Mouse (Mus musculus) bone marrow, adult 2 months (tissue): ENCODE measurements around the gene Iqcf6.

Experiments
- CTCF ChIP-seq: fragments of 200-500 bp; IDR thresholded peaks from 2 replicates; pipeline ENCODE4 v1.5.1; 2011; ENCODE audit warnings: low read length, control low read depth; ENCODE audit not compliant: control insufficient read depth, insufficient read depth
- POLR2A ChIP-seq: fragments of 200-500 bp; IDR thresholded peaks from 2 replicates; pipeline ENCODE4 v1.6.1; 2011; ENCODE audit warnings: low read depth, mild to moderate bottlenecking, control low read depth, low read length, borderline replicate concordance; ENCODE audit not compliant: control insufficient read depth

DNA sequence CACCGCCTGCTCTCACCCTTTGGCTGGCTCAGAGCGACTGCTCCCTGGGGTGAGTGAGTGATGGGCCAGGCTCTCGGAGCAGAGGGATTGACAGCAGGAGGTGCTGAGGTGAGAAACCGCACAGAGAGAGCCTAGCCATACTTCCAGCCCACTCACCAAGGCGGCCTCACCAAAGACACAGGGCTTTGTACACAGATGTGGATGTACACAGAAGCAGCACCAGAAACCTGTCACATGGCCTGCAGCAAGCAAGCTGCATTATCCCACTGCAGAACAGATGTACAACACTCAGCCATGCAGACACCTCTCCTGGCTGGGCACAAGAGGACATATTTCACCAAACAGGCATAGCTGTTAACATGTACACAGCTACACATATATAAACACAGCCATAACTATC is 31.2 kb downstream of the Iqcf6 start:
- TF ChIP-seq CTCF (no peak), POLR2A (no peak)
